Mouse (Mus musculus): ENCODE measurements around the gene Blm. TPM values are rescaled to one million over a fixed set of nuclear protein-coding genes. Genes with fewer than 3 reads are reported as not detected.

Gene Blm
- polyA plus RNA-seq, 1 experiment from 2014 or later = 11.2 TPM

- no peak overlapping the region for H3K9ac ChIP-seq (replicated peaks; ENCODE audit: low read depth, low read length)
- no peak overlapping the region for H3K27ac ChIP-seq (ENCODE audit: low read depth, low read length)
Observed at GRCm38 (mm10) chr7:80561931-80562330, 27.0 kb upstream of the Blm start.

GRCm38 (mm10) chr7:80561271-80561670, 26.4 kb upstream of the Blm start:
- Histone ChIP-seq H3K4me3 (ENCODE audit: low read depth, low read length) (no peak overlapping the region), H3K4me2 (ENCODE audit: low read depth, low read length) (no peak overlapping the region), H3K9ac (replicated peaks; ENCODE audit: low read depth, low read length) (no peak overlapping the region), H3K27ac (ENCODE audit: low read depth, low read length) (no peak overlapping the region), H3K27me3 (ENCODE audit: control insufficient read depth, insufficient read depth, low read length) (no peaks in the 10 kb centered on the region), H3K36me3 (ENCODE audit: control insufficient read depth, insufficient read depth, low read length) (no peaks in the 10 kb centered on the region), H3K4me1 (ENCODE audit: control insufficient read depth, insufficient read depth, low read length) (no peaks in the 10 kb centered on the region), H3K9me3 (ENCODE audit: control insufficient read depth, low read length) (no peaks in the 10 kb centered on the region)
- no peak for ATAC-seq (ENCODE audit: low read depth)
- 69% methylated on average over 9 of the region's 9 CpGs for WGBS

More at GRCm38 (mm10) chr7:80561931-80562330, 27.0 kb upstream of the Blm start:
- 76% methylated on average over 5 of the region's 5 CpGs for WGBS
- H3K4me2 ChIP-seq (ENCODE audit: low read depth, low read length) = no peak overlapping the region
- H3K36me3 ChIP-seq (ENCODE audit: control insufficient read depth, insufficient read depth, low read length) = no peaks in the 10 kb centered on the region
- no peaks in the 10 kb centered on the region for H3K27me3 ChIP-seq (ENCODE audit: control insufficient read depth, insufficient read depth, low read length)
- H3K4me3 ChIP-seq (ENCODE audit: low read depth, low read length) = no peak overlapping the region
- ATAC-seq (ENCODE audit: low read depth) = no peak
- no peaks in the 10 kb centered on the region for H3K9me3 ChIP-seq (ENCODE audit: control insufficient read depth, low read length)
- no peaks in the 10 kb centered on the region for H3K4me1 ChIP-seq (ENCODE audit: control insufficient read depth, insufficient read depth, low read length)

GRCm38 (mm10) chr7:80558572-80558971, 23.7 kb upstream of the Blm start:
- Histone ChIP-seq H3K27ac (ENCODE audit: low read depth, low read length) (no peak overlapping the region), H3K9me3 (ENCODE audit: control insufficient read depth, low read length) (no peaks in the 10 kb centered on the region), H3K4me3 (ENCODE audit: low read depth, low read length) (no peak overlapping the region), H3K27me3 (ENCODE audit: control insufficient read depth, insufficient read depth, low read length) (no peaks in the 10 kb centered on the region), H3K9ac (replicated peaks; ENCODE audit: low read depth, low read length) (no peak overlapping the region), H3K4me2 (ENCODE audit: low read depth, low read length) (no peak overlapping the region), H3K36me3 (ENCODE audit: control insufficient read depth, insufficient read depth, low read length) (no peaks in the 10 kb centered on the region), H3K4me1 (ENCODE audit: control insufficient read depth, insufficient read depth, low read length) (no peaks in the 10 kb centered on the region)
- WGBS = 67% methylated on average over 5 of the region's 5 CpGs
- ATAC-seq (ENCODE audit: low read depth) = no peak

- Histone ChIP-seq H3K27me3 (ENCODE audit: control insufficient read depth, insufficient read depth, low read length) (no peaks in the 10 kb centered on the region), H3K9ac (replicated peaks; ENCODE audit: low read depth, low read length) (no peak overlapping the region), H3K27ac (ENCODE audit: low read depth, low read length) (no peak overlapping the region), H3K4me1 (ENCODE audit: control insufficient read depth, insufficient read depth, low read length) (no peaks in the 10 kb centered on the region), H3K9me3 (ENCODE audit: control insufficient read depth, low read length) (no peaks in the 10 kb centered on the region), H3K4me2 (ENCODE audit: low read depth, low read length) (no peak overlapping the region), H3K4me3 (ENCODE audit: low read depth, low read length) (no peak overlapping the region), H3K36me3 (ENCODE audit: control insufficient read depth, insufficient read depth, low read length) (no peaks in the 10 kb centered on the region)
- no peak for ATAC-seq (ENCODE audit: low read depth)
- 44% methylated on average over 8 of the region's 8 CpGs for WGBS
Observed at GRCm38 (mm10) chr7:80558101-80558500, 23.2 kb upstream of the Blm start.

- Histone ChIP-seq H3K4me3 (ENCODE audit: low read depth, low read length) (no peak overlapping the region), H3K4me1 (ENCODE audit: control insufficient read depth, insufficient read depth, low read length) (no peaks in the 10 kb centered on the region), H3K27ac (ENCODE audit: low read depth, low read length) (no peak overlapping the region), H3K9me3 (ENCODE audit: control insufficient read depth, low read length) (no peaks in the 10 kb centered on the region), H3K4me2 (ENCODE audit: low read depth, low read length) (no peak overlapping the region), H3K36me3 (ENCODE audit: control insufficient read depth, insufficient read depth, low read length) (no peaks in the 10 kb centered on the region), H3K27me3 (ENCODE audit: control insufficient read depth, insufficient read depth, low read length) (no peaks in the 10 kb centered on the region), H3K9ac (replicated peaks; ENCODE audit: low read depth, low read length) (no peak overlapping the region)
- ATAC-seq (ENCODE audit: low read depth) = no peak
- WGBS = 81% methylated on average over 4 of the region's 4 CpGs
Observed at GRCm38 (mm10) chr7:80557161-80557560, 22.2 kb upstream of the Blm start.

- no peaks in the 10 kb centered on the region for H3K27me3 ChIP-seq (ENCODE audit: control insufficient read depth, insufficient read depth, low read length)
- H3K4me2 ChIP-seq (ENCODE audit: low read depth, low read length) = no peak overlapping the region
- H3K27ac ChIP-seq (ENCODE audit: low read depth, low read length) = no peak overlapping the region
- no peaks in the 10 kb centered on the region for H3K9me3 ChIP-seq (ENCODE audit: control insufficient read depth, low read length)
- H3K9ac ChIP-seq (replicated peaks; ENCODE audit: low read depth, low read length) = no peak overlapping the region
- 86% methylated on average over 3 of the region's 3 CpGs for WGBS
- H3K4me1 ChIP-seq (ENCODE audit: control insufficient read depth, insufficient read depth, low read length) = no peaks in the 10 kb centered on the region
- no peaks in the 10 kb centered on the region for H3K36me3 ChIP-seq (ENCODE audit: control insufficient read depth, insufficient read depth, low read length)
- no peak overlapping the region for H3K4me3 ChIP-seq (ENCODE audit: low read depth, low read length)
- no peak for ATAC-seq (ENCODE audit: low read depth)
Observed at GRCm38 (mm10) chr7:80556166-80556565, 21.2 kb upstream of the Blm start.

GRCm38 (mm10) chr7:80555146-80555545, 20.2 kb upstream of the Blm start:
- Histone ChIP-seq H3K9me3 (ENCODE audit: control insufficient read depth, low read length) (no peaks in the 10 kb centered on the region), H3K9ac (replicated peaks; ENCODE audit: low read depth, low read length) (no peak overlapping the region), H3K4me2 (ENCODE audit: low read depth, low read length) (no peak overlapping the region), H3K27ac (ENCODE audit: low read depth, low read length) (no peak overlapping the region), H3K36me3 (ENCODE audit: control insufficient read depth, insufficient read depth, low read length) (no peaks in the 10 kb centered on the region), H3K4me3 (ENCODE audit: low read depth, low read length) (no peak overlapping the region), H3K27me3 (ENCODE audit: control insufficient read depth, insufficient read depth, low read length) (no peaks in the 10 kb centered on the region), H3K4me1 (ENCODE audit: control insufficient read depth, insufficient read depth, low read length) (no peaks in the 10 kb centered on the region)
- ATAC-seq (ENCODE audit: low read depth) = no peak
- 80% methylated on average over 3 of the region's 3 CpGs for WGBS

- Histone ChIP-seq H3K36me3 (ENCODE audit: control insufficient read depth, insufficient read depth, low read length) (no peaks in the 10 kb centered on the region), H3K4me3 (ENCODE audit: low read depth, low read length) (no peak overlapping the region), H3K27ac (ENCODE audit: low read depth, low read length) (no peak overlapping the region), H3K4me1 (ENCODE audit: control insufficient read depth, insufficient read depth, low read length) (no peaks in the 10 kb centered on the region), H3K9ac (replicated peaks; ENCODE audit: low read depth, low read length) (no peak overlapping the region), H3K9me3 (ENCODE audit: control insufficient read depth, low read length) (no peaks in the 10 kb centered on the region), H3K27me3 (ENCODE audit: control insufficient read depth, insufficient read depth, low read length) (no peaks in the 10 kb centered on the region), H3K4me2 (ENCODE audit: low read depth, low read length) (no peak overlapping the region)
- no peak for ATAC-seq (ENCODE audit: low read depth)
- whole genome bisulfite sequencing = 74% methylated on average over 22 of the region's 22 CpGs
Observed at GRCm38 (mm10) chr7:80554180-80555021, 19.5 kb upstream of the Blm start.

- Histone ChIP-seq H3K4me1 (ENCODE audit: control insufficient read depth, insufficient read depth, low read length) (no peaks in the 10 kb centered on the region), H3K36me3 (ENCODE audit: control insufficient read depth, insufficient read depth, low read length) (no peaks in the 10 kb centered on the region), H3K27me3 (ENCODE audit: control insufficient read depth, insufficient read depth, low read length) (no peaks in the 10 kb centered on the region), H3K27ac (ENCODE audit: low read depth, low read length) (no peak overlapping the region), H3K9me3 (ENCODE audit: control insufficient read depth, low read length) (no peaks in the 10 kb centered on the region), H3K9ac (replicated peaks; ENCODE audit: low read depth, low read length) (no peak overlapping the region), H3K4me3 (ENCODE audit: low read depth, low read length) (no peak overlapping the region), H3K4me2 (ENCODE audit: low read depth, low read length) (no peak overlapping the region)
- 83% methylated on average over 7 of the region's 7 CpGs for WGBS
- no peak for ATAC-seq (ENCODE audit: low read depth)
Observed at GRCm38 (mm10) chr7:80548513-80549260, 13.8 kb upstream of the Blm start.

Data from neural tube, embryonic 14.5 days (tissue).